Mouse (Mus musculus) spleen, adult 2 months (tissue): Measurements from ENCODE around the gene Prcc.

Source experiments
- CTCF ChIP-seq: fragments of 200-500 bp; IDR thresholded peaks from 2 replicates; pipeline ENCODE4 v1.5.1; 2011; ENCODE audit warnings: mild to moderate bottlenecking, inconsistent platforms; ENCODE audit not compliant: insufficient read depth, insufficient read length, insufficient replicate concordance; ENCODE audit errors: extremely low read depth
- POLR2A ChIP-seq: fragments of 200-500 bp; IDR thresholded peaks from 2 replicates; pipeline ENCODE4 v1.6.1; 2011; ENCODE audit warnings: low read depth, low read length, inconsistent platforms

DNA sequence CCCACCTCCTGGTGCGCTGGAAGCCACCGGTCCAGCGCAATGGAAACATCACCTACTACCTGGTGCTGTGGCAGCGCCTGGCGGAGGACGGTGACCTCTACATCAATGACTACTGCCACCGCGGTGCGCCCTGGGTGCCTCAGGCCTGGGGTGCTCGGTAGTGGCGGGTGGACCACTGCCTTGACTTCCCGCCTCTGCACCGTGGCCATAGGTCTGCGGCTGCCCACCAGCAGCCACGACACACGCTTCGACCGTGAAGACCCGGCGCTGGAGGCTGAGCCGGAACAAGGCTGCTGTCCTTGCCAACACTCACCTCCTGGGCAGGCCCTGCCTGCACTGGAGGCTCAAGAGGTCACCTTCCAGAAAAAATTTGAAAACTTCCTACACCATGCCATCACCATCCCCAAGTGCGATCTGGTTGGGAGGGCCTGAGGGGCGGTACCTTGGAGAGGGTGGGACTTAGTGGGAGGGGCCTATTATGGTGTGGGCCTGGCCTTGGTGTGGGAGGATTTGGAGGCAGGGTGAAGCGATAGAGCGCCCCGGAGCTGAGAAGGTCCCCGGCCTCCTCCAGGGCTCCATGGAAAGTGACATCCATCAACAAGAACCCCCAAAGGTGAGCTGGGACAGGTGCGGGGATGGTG, 76.0 kb downstream of the Prcc start:
- no peak for TF ChIP-seq POLR2A
- no peak for TF ChIP-seq CTCF
